Mouse (Mus musculus) urinary bladder, postnatal 4 days (tissue): Measurements from ENCODE around the gene Pifo.

Source experiments
- DNase-seq, 2 experiments: peaks; one replicate each; pipeline ENCODE4 v3.0.0; 2021 to 2022; ENCODE audit warnings: low spot score in 2 of 2

The Pifo gene

DNA sequence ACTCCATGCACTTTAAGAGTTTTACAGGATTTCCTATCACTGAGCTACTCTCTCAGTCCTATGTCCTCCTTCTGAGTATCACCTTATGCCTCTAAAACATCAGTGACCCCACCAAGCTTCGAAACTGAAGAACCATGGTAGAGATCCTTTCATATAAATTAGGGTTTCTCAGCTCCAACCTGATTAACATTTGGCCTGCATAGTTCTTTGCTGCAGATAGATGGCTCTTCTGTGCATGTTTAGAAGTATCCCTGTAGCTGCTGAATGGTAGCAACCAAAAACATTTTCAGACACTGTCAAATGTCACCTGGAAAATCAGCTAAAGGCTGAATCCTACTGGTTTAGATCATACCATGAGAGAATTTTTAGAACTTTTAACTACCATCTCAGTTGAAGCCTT lies 57.2 kb downstream of the Pifo start:
- no peak for DNase-seq

DNA sequence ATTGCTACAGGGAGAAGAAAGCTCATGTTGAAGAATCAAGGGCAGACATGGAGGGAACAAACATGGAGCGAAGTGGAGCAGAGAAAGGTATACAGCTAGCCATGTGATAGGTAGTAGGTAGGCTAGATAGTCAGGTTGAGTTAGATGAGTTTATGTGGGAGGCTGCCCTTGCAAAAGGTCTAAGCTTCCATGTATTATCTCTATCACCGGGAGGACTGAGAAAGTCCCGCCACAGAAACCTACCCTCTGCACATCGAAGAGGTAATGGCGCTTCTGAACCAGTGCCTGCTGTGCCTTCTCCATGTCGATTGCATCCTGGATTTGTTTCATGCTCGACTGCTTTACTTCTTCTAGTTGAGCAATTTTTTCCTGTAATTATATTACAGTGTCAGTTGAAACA lies 63.1 kb downstream of the Pifo start:
- DNase-seq: no peak
